Mouse (Mus musculus) spleen, postnatal 10 days (tissue): ENCODE results near the gene Adcy5.

Experiments
- DNase-seq, 2 experiments: peaks; one replicate each; pipeline ENCODE4 v3.0.0; 2021 to 2022; ENCODE audit warnings: low spot score in 2 of 2

The Adcy5 gene

GRCm38 (mm10) chr16:35270353-35270934 is 115.8 kb downstream of the Adcy5 start:
- peak; percentile 47 to 80 for DNase-seq

GRCm38 (mm10) chr16:35270945-35271344 is 116.3 kb downstream of the Adcy5 start:
- no peak for DNase-seq

- DNase-seq = no peak
Measured at GRCm38 (mm10) chr16:35271572-35271971, 116.9 kb downstream of the Adcy5 start.

- no peak for DNase-seq
Measured at GRCm38 (mm10) chr16:35272417-35272816, 117.7 kb downstream of the Adcy5 start.

- DNase-seq = no peak
Measured at GRCm38 (mm10) chr16:35278166-35278565, 123.5 kb downstream of the Adcy5 start.

- no peak for DNase-seq
Measured at GRCm38 (mm10) chr16:35282456-35282855, 127.8 kb downstream of the Adcy5 start.

- no peak for DNase-seq
Measured at GRCm38 (mm10) chr16:35285821-35286220, 131.1 kb downstream of the Adcy5 start.

- no peak for DNase-seq
Measured at GRCm38 (mm10) chr16:35287244-35287643, 132.6 kb downstream of the Adcy5 start.

GRCm38 (mm10) chr16:35297786-35298185 is 143.1 kb downstream of the Adcy5 start:
- no peak for DNase-seq

GRCm38 (mm10) chr16:35300156-35300555 is 145.5 kb downstream of the Adcy5 start:
- DNase-seq = no peak

- peak in 1 of 2 experiments; percentile 33 for DNase-seq
Measured at GRCm38 (mm10) chr16:35302441-35303280, 148.0 kb downstream of the Adcy5 start.

GRCm38 (mm10) chr16:35303721-35304120 is 149.0 kb downstream of the Adcy5 start:
- no peak for DNase-seq

GRCm38 (mm10) chr16:35304416-35304815 is 149.7 kb downstream of the Adcy5 start:
- DNase-seq = no peak

- DNase-seq = no peak
Measured at GRCm38 (mm10) chr16:35305226-35305625, 150.5 kb downstream of the Adcy5 start.

GRCm38 (mm10) chr16:35306631-35307030 is 152.0 kb downstream of the Adcy5 start:
- DNase-seq = no peak

- no peak for DNase-seq
Measured at GRCm38 (mm10) chr16:35307331-35307730, 152.7 kb downstream of the Adcy5 start.

- no peak for DNase-seq
Measured at GRCm38 (mm10) chr16:35308016-35308415, 153.3 kb downstream of the Adcy5 start.

GRCm38 (mm10) chr16:35308486-35309143 is 153.9 kb downstream of the Adcy5 start:
- no peak for DNase-seq

GRCm38 (mm10) chr16:35309634-35310033 is 155.0 kb downstream of the Adcy5 start:
- DNase-seq = no peak

GRCm38 (mm10) chr16:35310551-35311110 is 156.0 kb downstream of the Adcy5 start:
- no peak for DNase-seq

- no peak for DNase-seq
Measured at GRCm38 (mm10) chr16:35311586-35311985, 156.9 kb downstream of the Adcy5 start.

- no peak for DNase-seq
Measured at GRCm38 (mm10) chr16:35315496-35315895, 160.8 kb downstream of the Adcy5 start.
